Mouse (Mus musculus) left cerebral cortex, postnatal 25 days (tissue): Measurements from ENCODE around the gene Jade1. TPM values are rescaled to one million over a fixed set of nuclear protein-coding genes. Genes with fewer than 3 reads are reported as not detected.
A peak's percentile ranks its signal among the peaks of the same experiment; 100 is the strongest.

ENCODE experiments used
- DNase-seq, 2 experiments: peaks; one replicate each; pipeline ENCODE4 v3.0.0; 2022; ENCODE audit warnings: low spot score in 2 of 2, mixed read lengths in 1 of 2
- intact Hi-C: fragments of 180-260 bp; cut with DNase I; formaldehyde crosslinking; loops from one replicate; pipeline ENCODE4 v1.15.1; 2025
- total RNA-seq, 2 experiments: library from RNA; stranded (reverse); gene quantifications; 2 replicates each; pipeline ENCODE4 v1.2.3; 2021

The Jade1 gene
- total RNA-seq, result 10 to 100 TPM; 36.8 to 42.5 TPM

GRCm38 (mm10) chr3:41555491-41556381 is at the start of gene Jade1:
Gene Jade1 (plus strand): TSS chr3:41555731.
- intact Hi-C loops, result no loop called here
- no peak for DNase-seq

DNA sequence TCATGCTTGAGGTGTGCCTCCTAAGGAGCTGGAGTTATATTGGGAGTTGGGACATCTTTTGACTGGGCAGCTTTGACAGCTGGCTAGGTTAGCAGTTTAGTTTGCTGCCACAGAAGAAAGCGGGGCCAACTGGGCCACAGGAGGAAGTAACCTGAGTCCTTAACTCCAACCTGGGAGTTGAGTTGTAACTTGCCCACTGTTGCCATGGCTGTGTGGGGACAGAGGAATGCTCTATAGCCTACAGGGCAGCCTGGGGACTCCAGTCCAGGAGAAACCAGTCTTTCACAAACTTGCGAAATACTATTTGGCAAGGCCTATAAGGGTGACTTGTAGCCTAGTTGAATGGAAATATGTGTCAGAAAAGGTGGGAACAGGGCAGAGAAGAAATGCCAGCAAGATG is 46.1 kb upstream of the Jade1 start:
- no peak for DNase-seq

DNA sequence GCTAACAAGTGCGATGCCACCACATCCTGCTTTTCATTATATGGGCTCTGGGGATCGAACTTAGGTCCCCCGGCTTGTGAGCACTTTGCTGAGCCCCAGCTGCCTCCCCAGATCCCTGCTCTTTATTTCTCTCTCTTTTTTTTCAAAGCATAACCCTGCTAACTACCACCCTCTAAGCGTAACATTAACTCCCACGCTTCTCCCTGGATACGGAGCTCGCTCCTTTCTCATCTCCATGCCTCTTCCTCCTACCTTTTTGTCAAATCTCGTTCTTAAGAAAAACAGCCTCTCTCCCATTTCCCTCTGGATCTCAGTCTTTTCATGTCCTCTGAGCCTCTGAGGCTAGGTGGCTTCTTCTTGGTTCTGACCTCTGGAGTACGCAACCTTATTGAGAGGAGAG is 45.3 kb upstream of the Jade1 start:
- intact Hi-C loops, result no loop called here
- peak; percentile 15 to 67 for DNase-seq

More for the DNA sequence above, 46.1 kb upstream of the Jade1 start:
- intact Hi-C loops, result no loop called here

DNA sequence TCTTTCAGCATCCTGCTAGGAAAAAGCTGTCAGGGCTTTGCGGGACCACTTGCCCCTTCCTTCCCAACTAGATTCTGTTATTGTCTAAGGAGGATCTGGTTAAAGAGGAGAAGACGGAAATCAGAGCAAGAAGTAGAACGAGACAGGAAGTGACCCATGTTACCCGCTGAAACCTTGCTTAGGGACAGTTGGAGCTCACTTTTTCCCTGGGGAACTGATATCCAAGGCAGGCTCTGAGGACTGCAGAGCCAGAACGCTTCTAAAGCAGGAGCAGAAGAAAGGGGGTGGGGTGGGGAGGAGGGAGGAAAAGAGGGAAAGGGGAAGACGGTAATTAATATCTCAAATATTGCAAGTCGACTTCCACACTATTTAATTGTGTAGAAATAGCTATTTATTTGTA is 44.8 kb upstream of the Jade1 start:
- no peak for DNase-seq
- intact Hi-C loops, result no loop called here

DNA sequence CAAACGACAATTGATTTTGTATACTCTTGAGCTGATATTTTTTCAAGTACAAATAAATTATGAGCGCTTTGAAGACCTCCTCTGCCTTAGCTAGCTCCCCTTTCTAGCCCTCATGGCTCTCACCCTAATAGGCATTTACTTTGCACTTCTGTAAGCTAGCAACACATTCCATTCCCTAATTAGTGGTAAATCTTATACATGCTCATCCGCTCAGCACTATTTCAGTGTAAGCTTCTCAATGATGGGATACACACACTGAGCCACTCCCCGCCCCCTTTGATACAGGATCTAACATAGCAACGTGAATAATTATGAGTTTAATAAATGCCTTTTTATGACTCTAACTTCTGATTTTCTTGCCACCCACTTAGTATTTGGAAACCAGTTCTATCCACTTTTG is 41.5 kb upstream of the Jade1 start:
- DNase-seq, result no peak
- intact Hi-C loops, result no loop called here

GRCm38 (mm10) chr3:41514683-41515305 is 40.7 kb upstream of the Jade1 start:
- intact Hi-C loops, result no loop called here
- DNase-seq, result no peak

GRCm38 (mm10) chr3:41516961-41517518 is 38.5 kb upstream of the Jade1 start:
- intact Hi-C loops, result no loop called here
- peak; percentile 27 to 49 for DNase-seq

- intact Hi-C loops, result no loop called here
- DNase-seq, result no peak
Observed at GRCm38 (mm10) chr3:41520925-41521324, 34.6 kb upstream of the Jade1 start.

DNA sequence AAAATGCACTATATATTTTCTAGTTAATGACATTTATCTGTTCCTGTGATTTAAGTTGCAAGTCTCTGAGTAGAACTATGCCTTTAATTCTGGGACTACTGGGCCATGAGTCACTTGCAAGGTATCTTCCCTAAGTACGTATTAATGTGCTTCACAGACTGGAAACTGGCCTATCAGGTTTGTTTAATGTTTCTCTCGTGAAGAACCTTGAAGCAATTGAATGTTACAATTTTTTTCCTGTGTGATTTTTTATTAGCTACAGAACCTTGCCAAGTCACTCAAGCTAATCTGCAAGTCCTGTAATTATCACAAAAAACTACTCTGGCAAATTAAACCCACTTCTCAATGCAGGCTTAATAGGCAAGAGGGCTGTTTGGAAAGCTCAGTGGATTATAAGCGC is 33.8 kb upstream of the Jade1 start:
- no peak for DNase-seq
- intact Hi-C loops, result no loop called here

DNA sequence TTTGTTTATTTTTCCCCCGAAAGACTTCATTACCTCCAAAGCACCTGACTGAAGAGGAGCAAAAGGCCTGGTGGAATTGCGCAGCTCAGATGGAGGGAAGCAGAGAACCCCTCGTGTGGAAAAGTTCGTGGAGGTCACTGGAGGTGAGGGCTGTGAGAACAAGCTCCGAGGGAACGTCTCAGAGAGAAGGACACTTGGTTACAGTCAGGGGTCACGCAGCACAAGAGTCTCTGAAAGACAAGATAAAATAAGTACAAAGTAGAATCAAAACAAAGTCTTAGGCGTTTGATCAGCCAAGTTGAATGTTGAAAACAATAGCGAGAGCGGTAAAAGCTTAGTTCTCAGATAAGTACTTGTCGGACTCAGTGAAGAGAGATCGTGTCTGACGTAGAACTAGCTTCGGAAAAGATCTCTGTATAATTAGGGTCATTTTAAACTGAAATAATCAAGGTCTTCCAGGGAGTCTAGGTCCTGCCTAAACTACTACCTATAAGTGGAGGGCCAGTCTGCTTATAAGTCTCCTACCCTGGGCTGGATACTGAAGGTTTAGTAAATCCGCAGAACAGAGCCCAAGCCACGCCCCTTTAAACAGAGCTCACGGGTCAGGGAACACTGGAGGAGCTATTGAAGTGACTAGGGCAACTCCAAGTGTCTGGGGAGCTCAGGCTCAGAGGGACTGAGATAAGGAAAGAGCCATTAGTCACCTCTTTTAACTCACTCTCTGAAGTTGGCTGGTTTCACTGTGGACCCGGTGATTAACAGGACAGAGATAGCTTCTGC is 33.1 kb upstream of the Jade1 start:
- intact Hi-C loops, result no loop called here

GRCm38 (mm10) chr3:41523006-41523375 is 32.5 kb upstream of the Jade1 start:
- DNase-seq, result no peak
- intact Hi-C loops, result no loop called here

More for the DNA sequence above, 33.1 kb upstream of the Jade1 start:
- DNase-seq, result no peak

DNA sequence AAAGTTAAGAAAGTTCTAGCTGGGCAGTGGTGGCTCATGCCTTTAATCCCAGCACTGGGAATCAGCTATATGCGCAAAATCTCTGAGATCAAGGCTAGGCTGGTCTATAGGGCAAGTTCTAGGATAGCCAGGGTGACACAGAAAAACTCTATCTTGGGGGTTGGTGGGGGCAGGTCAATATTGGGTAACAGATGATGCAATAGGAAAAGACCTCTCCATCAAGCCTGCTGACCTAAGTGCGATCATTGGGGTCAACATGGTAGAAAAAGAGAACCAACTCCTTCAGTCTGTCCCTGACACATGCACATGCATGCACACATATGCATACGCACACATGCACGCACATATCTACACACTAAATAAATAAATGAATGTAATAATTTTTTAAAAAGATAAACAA is 32.1 kb upstream of the Jade1 start:
- intact Hi-C loops, result no loop called here
- no peak for DNase-seq

- intact Hi-C loops, result no loop called here
- DNase-seq, result no peak
Observed at GRCm38 (mm10) chr3:41528291-41528969, 27.1 kb upstream of the Jade1 start.

GRCm38 (mm10) chr3:41530156-41530555 is 25.4 kb upstream of the Jade1 start:
- intact Hi-C loops, result no loop called here
- DNase-seq, result no peak

GRCm38 (mm10) chr3:41531541-41531940 is 24.0 kb upstream of the Jade1 start:
- no peak for DNase-seq
- intact Hi-C loops, result no loop called here

DNA sequence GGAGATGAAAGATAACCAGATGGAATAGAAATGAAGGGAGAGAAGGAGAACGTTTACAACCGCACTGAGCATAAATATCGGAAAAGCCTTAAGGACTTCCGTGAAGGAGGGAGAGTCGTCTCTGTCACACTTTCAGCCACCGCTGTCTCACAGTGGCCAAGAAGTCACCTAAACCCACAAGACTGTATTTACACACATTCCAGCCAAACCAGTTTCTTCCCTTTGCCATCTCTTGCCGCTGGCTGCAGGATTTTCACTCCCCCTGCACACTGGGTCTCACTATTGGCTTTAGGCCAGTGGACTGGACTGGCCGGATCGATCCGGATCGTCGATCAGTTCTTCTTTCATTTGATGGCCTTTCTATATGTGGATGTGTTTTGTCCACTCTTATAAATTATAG is 23.4 kb upstream of the Jade1 start:
- intact Hi-C loops, result no loop called here
- no peak for DNase-seq

DNA sequence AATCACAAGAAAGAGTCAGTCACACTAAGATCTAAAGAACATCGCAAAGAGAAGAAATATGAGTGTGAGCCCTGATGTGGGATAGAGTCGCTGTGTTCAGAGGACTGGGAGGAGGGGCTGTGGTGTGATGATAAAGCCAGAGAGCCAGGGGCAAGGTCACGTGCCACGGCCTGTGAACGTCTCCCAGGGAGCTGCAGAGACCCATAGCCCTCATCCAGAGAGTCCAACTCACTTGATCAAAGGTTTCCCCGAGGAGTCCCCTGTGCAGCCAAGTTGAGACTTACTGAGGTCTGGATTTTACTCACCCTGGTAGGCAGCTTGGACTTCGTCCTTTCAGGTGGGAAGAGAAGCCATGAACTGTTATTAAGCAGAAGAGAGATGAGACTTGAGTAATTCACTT is 21.9 kb upstream of the Jade1 start:
- intact Hi-C loops, result no loop called here
- no peak for DNase-seq

GRCm38 (mm10) chr3:41537957-41538356 is 17.6 kb upstream of the Jade1 start:
- intact Hi-C loops, result no loop called here
- DNase-seq, result no peak

DNA sequence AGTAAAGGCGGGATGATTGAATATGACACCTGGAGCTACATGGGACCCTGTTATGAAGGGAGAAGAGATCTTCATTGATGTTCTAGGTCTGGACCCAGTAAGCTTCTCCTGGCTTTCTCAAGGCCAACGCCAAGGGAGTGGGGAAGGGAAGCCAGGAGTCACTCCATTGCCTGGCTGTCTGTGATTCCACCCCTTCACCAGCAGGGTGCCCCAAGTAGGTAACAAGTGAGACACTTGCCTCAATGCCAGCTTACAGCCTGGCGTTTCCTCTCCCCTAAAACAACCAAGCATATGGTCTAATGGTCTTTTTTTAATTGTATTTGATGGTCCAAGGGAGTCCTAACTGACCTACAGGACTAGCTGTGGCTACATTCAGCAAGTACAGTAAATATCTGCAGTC is 14.2 kb upstream of the Jade1 start:
- DNase-seq, result no peak
- intact Hi-C loops, result no loop called here

DNA sequence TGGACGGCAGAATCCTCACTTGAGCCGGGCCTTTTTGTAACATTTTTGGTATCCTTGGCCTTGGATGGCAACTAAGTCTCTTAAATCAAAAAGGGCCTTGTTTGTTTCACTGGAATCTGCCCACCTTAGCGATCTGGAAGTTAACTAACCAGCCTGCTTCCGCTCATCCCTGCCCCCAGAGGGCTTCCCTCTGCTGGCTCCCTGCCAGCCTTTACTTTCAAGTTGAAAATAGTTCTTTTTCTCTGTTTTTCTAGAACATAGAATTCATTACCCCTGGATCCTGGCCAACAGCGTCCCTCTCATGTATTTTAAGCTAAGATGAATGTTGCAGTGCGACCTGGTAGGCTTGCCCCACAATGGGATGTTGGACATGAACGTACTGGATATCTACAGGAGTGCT is 11.1 kb upstream of the Jade1 start:
- intact Hi-C loops, result no loop called here
- peak in 1 of 2 experiments; percentile 9 for DNase-seq
